Mouse (Mus musculus) layer of hippocampus, adult 9-10 months (tissue): ENCODE data around the gene Zfp663.

ENCODE experiments used
- DNase-seq: peaks from one replicate; pipeline ENCODE4 v3.0.0; 2022; ENCODE audit warnings: low spot score

Zfp663 gene

DNA sequence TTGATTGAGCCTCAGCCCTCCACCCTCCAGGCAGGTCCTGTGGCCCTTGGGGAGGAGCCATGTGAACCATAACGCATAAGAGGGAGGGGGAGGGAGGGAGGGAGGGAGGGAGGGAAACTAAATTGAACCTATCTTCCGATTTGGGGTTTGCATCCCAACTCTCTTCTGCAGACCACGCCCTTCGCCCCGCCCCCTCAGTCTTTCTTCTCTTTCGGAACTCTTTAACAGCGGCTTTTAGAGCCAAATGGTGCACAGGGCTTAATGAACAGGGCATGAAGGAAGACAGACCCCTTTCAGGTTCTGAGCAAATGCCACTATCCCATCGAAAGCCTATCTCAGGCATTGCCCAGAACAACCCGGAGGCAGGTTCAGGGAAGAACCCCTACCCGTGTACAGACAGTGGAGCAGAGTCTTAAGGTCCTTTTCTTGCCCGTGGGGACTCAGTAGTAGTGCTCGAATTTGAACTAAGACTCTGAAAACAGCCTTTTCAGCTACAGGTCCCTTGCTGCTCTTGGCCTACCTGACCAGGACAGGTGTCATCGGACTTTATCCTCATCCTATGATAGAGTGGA is 575 bp downstream of the Zfp663 start:
- DNase-seq = no peak

DNA sequence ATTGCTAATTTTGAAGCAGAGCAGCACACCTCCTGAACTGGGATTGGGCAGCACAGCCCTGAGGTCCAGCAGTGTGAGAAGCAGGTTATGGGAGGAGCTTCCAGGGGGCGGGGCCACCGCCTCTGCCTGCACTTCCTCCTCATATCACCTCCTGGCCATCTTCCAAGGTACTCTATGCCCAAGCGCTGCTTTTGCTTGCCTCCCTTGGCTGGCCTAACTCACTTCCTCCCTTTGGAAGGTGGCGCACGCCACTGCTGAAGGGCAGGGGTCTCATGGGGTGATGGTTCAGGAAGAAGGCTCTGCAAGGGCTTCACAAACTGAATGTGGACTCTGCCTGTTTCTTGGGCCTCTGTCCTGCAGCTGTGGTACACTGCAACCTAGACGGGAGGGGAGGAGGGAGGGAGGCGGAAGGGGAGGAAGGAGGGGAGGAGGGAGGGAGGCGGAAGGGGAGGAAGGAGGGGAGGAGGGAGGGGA is 1.4 kb downstream of the Zfp663 start:
- no peak for DNase-seq

DNA sequence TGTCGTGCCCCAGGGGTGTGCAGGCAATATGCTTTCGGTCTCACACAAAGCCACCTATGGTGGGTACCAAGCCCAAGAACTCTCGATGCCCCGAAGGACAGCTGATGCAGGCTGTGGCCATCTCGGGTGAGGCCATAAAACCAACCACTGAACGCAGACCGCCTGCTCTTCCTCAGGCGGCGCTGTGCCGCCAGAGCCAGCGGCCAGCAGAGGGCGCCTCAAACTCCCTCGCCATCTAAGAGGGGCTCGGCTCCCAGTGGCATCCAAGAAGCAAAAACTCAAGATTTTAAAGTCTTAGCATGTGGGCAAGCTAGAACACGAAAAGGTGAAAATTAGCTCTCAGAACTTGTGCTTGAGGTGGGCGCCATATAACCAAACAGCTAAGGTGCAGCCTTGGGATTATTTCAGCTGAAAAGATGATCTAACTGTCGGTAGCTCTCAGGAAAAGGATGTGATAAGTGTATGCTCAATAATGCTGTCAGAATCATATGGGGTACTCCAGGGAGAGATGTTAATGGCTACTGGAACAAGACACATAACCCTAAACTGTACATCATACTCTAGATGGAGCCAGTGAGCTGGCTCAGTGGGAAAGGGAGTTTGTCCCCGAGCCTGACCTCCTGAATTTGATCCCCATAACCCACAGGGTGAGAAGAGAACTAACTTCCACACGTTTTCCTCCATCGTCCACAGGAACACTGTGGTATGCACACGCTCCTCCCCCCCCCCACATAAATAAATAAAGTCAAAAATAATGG is 4.0 kb downstream of the Zfp663 start:
- DNase-seq = no peak

DNA sequence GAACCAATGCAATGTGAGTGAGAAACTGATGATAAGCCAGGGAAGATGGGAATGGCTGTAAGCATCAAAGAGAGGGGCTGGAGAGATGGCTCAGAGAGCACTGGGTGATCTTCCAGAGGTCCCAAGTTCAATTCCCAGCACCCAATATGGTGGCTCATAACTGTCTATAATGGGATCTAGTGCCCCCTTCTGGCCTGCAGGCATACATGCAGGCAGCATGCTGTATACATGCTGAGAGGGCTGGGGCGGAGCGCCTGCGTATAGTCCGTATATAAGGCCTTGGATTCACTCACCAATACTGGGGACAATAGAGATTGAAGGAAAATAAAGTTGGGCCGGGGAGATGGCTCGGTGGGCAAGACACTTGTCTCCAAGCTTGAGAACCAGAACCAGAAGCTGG is 5.2 kb downstream of the Zfp663 start:
- DNase-seq = no peak

DNA sequence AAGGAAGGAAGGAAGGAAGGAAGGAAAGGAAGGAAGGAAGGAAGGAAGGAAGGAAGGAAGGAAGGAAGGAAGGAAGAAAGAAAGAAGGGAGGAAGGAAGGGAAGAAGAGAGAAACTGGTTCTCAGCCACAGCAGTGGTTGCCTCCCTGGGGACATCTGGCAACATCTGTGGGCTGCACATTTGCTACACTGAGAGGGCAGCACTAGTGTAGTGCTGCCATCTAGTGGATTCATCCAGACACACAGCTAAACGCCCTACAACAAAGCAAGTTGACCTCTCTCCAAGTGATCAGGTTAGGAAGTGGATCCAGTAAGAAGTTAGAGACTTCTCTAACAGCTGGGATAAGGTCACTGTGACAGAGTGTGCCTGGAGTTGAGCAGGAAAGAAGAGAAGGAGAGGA is 7.7 kb downstream of the Zfp663 start:
- no peak for DNase-seq

DNA sequence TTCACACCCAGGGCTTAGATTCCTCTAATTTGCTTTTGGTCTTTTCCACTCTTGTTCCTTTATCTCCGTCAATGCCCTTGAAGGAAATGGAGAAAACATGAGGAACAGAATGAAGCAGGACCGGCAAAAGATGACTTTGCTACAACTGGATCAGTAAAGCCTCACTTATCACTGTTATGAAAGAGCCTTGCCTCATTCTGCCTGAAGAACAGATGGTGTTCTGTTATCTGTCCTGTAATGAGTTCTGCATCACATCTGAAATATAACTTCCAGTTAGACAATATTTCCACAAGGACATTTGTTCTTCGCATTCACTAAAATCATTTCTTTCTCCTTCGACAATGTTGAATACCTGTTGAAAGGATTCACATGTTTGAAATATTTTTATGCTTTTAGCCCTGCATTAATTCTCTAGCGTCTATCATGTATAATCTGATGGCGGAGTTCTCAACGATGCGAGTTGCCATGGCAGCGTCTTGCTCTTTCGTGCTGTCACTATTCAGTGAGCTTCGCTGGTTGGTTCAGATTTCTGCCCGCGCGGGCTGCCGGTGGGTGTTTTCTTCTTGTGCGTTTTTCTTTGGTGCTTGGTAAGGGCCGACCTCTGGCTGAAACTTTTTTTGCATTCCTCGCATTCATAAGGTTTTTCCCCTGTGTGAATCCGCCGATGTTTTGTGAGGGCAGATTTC is 16.6 kb downstream of the Zfp663 start:
- no peak for DNase-seq

DNA sequence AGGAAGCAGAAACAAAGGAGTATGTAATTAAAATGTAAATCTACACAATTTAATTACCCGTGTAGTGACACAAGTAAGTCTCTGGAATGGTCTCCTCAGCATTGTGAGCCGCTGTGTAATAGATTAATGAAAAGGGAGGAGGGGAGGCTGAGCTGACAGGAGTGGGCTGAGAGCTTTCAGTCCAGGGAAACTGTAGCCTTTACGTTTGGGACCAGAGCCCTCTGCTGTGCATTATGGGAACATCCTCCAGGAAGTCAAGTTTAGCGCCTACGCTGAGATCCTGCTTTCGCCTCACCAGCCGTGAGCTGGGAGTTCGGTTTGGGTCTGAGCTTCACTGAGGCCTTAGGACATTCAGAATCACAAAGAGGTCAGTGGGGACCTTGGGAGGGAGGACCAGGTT is 19.1 kb downstream of the Zfp663 start:
- DNase-seq = no peak

DNA sequence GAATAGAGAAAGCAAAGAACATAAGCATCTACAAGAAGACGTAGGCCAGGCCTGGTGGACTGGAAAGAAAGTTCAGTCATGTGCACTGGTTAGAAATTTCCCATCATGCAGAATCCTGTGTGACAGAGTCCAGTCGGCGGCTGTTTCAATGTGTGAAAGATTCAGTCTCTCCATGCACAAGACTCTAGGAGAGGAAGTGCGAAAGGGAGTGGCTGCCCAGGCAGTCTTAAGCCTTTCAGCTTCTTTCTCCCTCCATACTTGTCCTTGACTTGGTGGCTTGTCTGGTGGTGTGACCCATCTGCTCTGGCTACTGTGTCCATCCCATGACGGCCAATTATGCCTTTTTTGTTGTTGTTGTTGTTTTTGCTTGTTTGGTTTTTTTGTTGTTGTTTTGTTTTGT is 22.3 kb downstream of the Zfp663 start:
- DNase-seq = no peak

DNA sequence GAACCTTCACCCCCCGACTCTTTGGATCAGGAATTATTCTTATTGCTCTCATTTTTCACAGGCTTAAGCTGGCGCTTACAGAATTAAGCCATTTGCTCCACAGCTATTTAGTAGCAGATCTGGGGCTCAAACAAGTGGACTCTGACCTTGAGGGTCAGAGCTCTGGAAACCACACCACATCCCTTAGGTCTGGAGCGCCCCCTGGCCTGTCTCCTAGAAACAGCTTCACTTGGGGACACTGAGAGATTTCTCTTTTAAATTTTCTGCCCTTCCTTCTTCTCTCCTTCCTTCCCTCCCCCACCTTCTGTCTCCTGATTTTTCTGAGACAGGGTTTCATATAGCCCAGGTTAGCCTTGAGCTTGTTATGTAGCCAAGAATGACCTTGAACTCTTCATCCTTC is 31.3 kb downstream of the Zfp663 start:
- DNase-seq = no peak

DNA sequence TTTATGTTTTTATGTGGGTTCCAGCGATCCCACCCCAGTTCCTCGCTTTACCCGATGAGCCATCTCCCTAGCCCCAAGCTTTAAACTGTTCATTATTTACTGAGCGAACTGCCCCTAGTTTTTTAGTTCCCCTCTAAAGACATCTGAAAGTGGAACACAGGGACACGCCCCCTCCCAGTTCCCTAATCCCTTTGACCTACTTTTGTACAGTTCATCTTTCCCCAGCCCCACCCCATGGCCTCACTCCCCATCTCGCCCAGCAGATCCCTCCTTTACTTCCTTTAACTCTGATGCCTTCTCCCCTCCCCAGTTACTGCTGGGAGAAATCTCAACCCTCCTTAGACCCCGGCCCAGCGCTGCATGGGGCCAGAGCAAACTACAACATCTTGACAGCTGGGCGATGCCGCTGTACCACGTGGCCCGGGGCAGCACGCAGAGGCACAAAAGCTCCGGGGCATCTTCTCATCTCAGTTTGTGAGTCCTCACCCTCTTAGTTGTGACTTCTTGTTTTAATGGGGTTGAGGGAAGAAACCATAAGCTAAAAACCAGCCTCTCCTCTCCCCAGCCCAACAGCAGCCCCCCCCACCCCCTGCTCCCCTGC is 35.8 kb downstream of the Zfp663 start:
- DNase-seq = no peak

DNA sequence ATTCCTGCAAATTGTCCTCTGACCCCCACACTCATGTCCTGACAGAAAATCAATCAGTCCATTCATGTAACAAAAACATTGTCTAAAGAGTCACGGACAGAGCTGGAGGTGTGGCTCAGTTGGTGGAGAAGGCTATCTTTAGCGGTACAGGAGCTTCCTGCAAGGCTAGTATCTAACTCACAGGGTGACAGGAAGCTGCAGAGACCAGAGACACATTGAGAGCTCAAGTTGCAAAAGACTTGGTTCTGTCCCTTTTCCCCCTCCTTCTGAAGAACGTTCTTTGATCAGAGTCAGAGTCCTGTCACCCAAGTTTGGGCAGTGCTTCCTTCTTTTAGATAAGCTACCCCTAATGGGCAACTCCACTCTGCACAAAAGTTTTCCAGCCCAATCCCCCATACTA is 38.8 kb downstream of the Zfp663 start:
- DNase-seq = no peak

DNA sequence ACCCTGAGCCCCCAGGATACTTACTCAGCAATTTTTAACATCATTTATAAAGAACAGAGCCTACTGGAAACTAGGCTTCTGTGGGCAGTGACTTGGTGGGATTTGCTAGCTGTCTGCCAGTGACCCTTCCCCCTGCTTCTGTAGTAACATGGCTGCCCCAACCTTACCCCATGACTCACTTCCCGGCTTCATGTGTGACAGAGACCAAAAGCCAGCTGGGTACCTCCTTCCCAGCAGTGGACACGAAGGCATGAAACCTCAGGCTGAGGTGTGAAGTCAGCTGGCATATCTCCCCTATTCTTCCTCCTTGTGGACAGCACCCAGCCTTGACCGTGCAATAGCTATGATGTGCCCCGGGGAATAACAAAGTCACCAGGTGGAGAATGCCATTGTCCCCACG is 39.8 kb downstream of the Zfp663 start:
- DNase-seq = no peak

DNA sequence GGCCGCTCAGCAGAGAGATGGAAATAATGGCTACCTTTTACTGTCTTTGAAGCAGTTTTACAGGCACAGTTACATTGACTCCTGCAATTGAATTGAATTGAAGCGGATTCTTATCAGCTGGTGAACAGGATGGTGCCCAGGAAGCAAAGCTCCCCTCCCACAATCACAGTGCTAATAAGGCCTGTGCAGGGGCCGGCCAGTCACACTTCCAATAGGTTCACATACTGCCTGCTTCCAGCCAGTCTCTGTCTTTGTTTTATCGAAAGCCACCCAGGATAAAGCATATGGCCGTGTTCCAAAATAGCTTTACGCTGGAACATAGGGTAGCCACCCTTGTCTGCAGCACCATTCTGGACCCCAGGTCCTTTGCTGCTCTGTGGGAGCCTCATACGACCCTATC is 41.1 kb downstream of the Zfp663 start:
- no peak for DNase-seq

DNA sequence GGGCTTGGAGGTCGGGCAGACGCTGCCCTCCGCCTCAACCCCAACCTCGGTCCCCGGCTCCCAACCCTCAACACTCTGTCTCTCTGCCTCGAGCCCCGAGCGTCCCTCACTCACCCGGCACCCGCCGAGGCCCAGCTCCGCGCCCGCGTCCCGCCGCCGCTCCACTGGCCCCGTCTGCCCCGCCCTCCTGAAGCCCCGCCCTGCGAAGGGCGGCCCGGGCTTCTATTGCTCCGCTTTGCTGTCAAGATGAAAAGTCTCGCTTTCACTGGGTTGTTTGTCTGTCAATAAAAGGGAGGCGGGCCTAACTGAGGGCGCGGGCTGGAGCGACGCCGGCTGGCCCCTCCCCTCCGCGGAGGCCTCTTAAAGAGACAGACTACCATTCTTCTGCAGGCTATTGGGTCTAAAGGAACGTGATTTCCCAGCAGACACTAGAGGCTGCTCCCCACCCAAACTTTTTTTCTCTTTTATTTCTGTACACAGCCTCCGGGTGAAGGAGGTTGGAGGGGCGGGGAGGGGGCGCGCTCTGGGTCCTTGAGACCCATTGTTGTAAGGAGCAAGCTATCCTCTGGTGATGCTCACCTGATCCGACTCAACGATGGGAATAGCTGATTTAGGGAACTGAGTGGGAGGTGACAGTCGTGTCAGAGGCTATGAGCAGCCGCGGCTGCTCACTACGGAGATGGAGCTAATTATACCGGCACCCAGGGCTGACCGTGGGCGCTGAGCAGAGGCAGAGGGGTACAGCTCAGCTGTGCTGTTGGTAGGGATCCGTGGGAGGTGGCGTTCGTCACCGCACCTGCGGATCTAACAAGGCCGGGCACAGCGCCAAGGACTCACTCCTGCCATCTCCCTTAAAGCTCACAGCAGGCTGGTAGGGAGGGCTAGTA is 42.0 kb downstream of the Zfp663 start, which contains the start of gene Elmo2:
Elmo2 (minus strand) TSS at position 176 of the 887 bp plus-strand sequence.
- DNase-seq = peak; percentile 98

DNA sequence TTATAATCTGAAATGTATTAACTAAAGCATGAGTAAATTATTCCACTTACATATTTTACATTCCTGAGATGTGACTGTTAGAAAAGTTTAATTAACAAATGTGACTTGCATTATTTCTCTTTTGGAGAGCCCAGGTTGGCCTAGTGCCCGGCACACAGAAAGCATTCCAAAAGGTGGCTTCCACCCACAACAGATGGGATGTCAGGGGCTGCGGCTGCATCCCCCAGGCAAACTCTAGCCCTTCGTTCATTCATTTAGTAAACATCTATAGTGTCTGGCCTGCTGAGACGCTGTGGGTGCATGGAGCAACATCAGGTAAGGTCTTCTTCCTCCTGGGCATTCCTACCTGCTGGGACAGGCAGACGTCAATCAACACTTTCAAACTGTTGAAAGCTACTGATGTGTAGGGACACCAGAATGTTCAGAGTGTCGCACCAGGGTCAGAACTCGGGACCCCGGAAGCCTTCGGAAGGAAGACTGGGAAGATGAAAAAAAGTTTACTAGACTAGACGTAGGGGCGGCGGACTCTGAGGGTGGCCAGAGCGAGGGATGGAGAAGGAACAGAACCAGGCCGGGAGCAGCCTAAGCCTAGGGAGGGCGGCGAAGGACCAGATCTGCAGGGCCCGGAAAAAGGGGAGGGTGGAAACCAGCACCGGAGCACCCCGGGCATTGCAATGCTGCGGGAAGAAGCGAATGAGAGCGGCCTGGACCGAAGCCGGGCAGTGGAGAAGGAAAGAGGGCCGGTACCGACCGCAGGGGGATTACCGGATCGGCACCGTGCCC is 42.8 kb downstream of the Zfp663 start:
- no peak for DNase-seq

DNA sequence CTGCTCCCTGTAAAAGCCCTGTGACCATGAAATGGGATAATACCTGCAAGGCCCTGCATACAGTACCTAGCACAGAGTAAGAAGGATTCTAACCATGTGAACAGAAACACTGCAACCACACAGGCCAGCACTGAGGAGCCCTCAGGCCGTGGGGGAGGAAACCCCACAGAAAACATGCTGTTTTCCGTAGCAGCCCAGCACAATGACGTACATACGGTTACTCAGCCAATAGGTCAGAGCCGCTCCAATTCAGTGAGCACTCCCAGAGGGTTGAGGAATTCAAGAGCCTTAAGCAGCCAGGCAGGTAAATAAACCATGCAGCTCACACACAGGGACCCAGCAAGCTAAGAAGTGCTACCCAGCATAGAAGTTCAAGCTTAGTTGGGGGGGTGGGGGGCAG is 44.6 kb downstream of the Zfp663 start:
- no peak for DNase-seq

DNA sequence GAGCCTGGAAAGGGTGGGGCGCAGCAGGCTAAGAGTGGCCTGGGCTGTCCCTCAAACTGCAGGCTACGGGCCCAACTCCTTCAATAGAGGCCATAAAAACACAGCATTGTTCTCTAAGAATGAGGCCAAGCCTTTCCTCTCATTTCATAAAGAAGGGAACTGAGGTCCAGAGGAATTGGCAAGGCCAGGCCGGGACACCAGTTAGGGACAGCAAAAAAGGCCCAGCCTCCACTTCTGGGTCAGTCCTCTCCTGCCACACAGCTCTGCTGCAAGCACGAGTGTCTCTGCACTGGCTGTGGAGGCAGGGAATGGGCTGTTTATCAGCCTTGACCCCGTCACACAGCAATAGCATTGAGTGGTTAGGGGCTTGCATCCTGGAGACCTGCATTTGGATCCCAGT is 45.0 kb downstream of the Zfp663 start:
- DNase-seq = no peak

DNA sequence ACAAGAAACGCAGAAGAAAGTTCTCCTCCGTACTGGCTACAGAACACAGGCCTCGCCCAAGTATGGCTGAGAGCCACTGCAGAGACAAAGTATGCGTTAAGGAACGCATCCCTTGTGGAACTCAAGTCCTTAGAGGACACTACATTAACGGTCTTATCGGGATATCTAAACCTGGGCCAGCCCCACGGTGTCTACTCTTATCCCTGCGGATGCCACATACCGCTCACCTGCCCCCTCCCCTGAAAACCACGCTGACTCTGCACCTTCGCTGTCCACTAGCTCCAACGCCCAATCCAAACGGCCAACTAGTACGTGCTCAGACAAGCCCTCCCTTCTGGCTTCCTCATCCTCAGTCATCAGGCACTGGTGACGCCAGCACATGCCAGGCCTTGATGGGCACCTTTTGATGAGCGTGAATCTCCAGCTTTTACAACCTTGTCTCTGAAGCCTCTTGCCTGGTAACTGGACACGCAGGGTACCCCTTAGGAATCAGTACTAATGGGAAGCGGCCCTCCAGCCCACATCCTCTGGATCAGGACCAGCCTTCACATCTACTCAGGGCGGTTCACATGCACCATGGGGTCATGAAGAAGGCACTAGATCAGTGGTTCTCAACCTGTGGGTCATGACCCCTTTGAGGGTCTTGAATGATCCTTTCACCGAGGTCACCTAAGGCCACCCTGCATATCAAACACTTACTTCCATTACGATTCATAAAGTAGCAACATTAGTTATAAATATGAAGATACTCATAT is 46.4 kb downstream of the Zfp663 start:
- DNase-seq = no peak

DNA sequence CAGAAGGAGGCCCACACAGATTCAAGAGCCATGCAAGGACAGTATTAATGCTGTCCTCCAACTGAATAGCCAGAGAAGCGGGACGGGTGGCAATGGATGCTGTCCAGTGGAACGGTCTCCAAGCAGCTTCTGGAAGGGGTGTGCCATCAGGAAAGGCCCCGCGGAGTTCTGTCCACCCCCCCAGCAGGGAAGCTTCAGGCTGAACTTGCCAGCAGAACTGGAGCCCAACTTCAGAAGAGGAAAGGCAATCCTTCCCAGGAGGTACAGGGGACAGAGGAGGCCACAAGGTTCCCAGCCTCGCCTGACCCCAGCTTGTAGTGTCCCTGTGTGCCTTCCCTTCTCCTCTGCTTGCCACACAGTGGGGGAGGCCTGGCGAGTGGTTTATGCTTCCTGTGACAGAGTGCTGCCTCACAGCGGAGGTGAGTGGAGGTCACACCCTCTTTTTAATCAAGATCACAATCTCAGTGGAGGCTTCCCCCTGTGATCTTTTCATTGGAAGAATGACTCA is 47.1 kb downstream of the Zfp663 start:
- no peak for DNase-seq

DNA sequence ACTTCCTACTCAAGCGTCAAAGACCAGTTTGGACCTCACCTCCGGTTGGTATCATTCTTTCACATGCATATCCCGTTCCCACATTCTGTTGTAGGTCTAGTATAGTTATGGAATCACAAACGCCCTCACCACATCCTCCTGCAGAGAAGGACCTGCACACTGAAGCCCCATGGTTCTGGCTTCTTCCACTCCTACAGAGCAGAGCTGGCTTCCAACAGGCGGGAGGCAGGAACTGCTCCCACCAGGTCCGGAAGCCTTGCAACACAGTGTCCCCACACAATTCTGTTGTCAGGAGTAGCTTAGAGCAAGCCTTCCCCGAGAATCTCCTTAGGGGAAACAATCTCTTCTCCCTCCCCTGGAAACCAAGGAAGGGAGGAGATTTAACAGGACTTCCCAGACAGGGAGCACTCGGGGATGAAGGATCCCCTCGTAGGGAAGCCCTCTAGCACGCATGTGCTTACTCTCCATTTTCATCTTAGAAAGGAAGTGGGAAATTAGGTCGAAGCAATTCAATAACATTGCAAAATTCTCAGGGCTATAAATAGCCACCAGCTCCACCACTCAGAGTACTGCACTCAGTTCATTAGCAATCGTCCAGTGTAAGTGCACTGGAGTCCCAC is 47.9 kb downstream of the Zfp663 start:
- DNase-seq = no peak
